Mouse (Mus musculus) liver, postnatal 0 days (tissue): Measurements from ENCODE around the gene Cdc34b.

Experiments
- CTCF ChIP-seq: sonication (generic); IDR thresholded peaks from 2 replicates; pipeline ENCODE4 v1.5.1; 2016; ENCODE audit warnings: antibody characterized with exemption, low read depth
- EP300 ChIP-seq: IDR thresholded peaks from 2 replicates; pipeline ENCODE4 v1.6.1; 2016; ENCODE audit warnings: antibody characterized with exemption, low read depth, mild to moderate bottlenecking

- TF ChIP-seq CTCF (no peak), EP300 (no peak)
These were observed 43.7 kb upstream of the Cdc34b start for GRCm38 (mm10) chr11:94697703-94698464.
